Mouse (Mus musculus) embryonic facial prominence, embryonic 15.5 days (tissue): ENCODE data around the gene Cers6. TPM values are rescaled to one million over a fixed set of nuclear protein-coding genes. Genes with fewer than 3 reads are reported as not detected.
A peak's percentile ranks its signal among the peaks of the same experiment; 100 is the strongest.

Experiments used
- ATAC-seq: fragments of 200-750 bp; cut with Nextera tagmentation; 2 replicates; pipeline ENCODE4 v1.8.0; 2017; ENCODE audit warnings: low read depth, moderate TSS enrichment; ENCODE audit not compliant: insufficient number of reproducible peaks, low FRiP score, low TSS enrichment
- H3K27ac ChIP-seq: fragments of 300-500 bp; sonication (generic); replicated peaks from 2 replicates; pipeline ENCODE4 v1.5.1; 2015; ENCODE audit warnings: mild to moderate bottlenecking, inconsistent platforms
- H3K27me3 ChIP-seq: fragments of 300-500 bp; sonication (generic); 2 replicates; pipeline ENCODE4 v1.6.1; 2015; ENCODE audit warnings: inconsistent platforms
- H3K36me3 ChIP-seq: fragments of 300-500 bp; sonication (generic); 2 replicates; pipeline ENCODE4 v1.6.1; 2015; ENCODE audit warnings: mild to moderate bottlenecking, inconsistent platforms
- H3K4me1 ChIP-seq: fragments of 300-500 bp; sonication (generic); 2 replicates; pipeline ENCODE4 v1.6.1; 2015; ENCODE audit warnings: inconsistent platforms
- H3K4me2 ChIP-seq: fragments of 300-500 bp; sonication (generic); replicated peaks from 2 replicates; pipeline ENCODE4 v1.6.1; 2015; ENCODE audit warnings: mild to moderate bottlenecking, inconsistent platforms
- H3K4me3 ChIP-seq: fragments of 300-500 bp; sonication (generic); replicated peaks from 2 replicates; pipeline ENCODE4 v1.5.1; 2015; ENCODE audit warnings: mild to moderate bottlenecking, inconsistent platforms
- H3K9ac ChIP-seq: fragments of 300-500 bp; sonication (generic); 2 replicates; pipeline ENCODE4 v1.6.1; 2015; ENCODE audit warnings: inconsistent platforms
- H3K9me3 ChIP-seq: fragments of 300-500 bp; sonication (generic); replicated peaks from 2 replicates; pipeline ENCODE4 v1.6.1; 2016; ENCODE audit warnings: inconsistent platforms
- WGBS: fragments of 180-500 bp; shearing (Covaris S2); methylation state at CpG from one replicate; pipeline ENCODE4 v1.1.7; 2015; 5-methylcytosine and 5-hydroxymethylcytosine counted together
- polyA plus RNA-seq: library from polyadenylated mRNA; unstranded; fragments of >200 nt; fragmentation: Nextera tagmentation; extraction: Ambion mirVana; gene quantifications from 2 replicates; pipeline ENCODE4 v1.2.1, GENCODE M21; 2015

Gene Cers6
- polyA plus RNA-seq, 1 experiment from 2014 or later = 34.3 TPM

GRCm38 (mm10) chr2:68885766-68886496 is 24.7 kb downstream of the Cers6 start:
- Histone ChIP-seq H3K36me3 (no peaks in the 10 kb centered on the region), H3K4me1 (peaks cover 20% of the 10 kb centered on the region), H3K4me3 (no peak overlapping the region), H3K27ac (peak overlapping the region; percentile 44; the same call in 1 of the 2 replicates), H3K27me3 (no peaks in the 10 kb centered on the region), H3K4me2 (no peak overlapping the region), H3K9me3 (no peaks in the 10 kb centered on the region), H3K9ac (no peak overlapping the region)
- peak; percentile 54 for ATAC-seq
- 15% methylated on average over 4 of the region's 4 CpGs for WGBS

DNA sequence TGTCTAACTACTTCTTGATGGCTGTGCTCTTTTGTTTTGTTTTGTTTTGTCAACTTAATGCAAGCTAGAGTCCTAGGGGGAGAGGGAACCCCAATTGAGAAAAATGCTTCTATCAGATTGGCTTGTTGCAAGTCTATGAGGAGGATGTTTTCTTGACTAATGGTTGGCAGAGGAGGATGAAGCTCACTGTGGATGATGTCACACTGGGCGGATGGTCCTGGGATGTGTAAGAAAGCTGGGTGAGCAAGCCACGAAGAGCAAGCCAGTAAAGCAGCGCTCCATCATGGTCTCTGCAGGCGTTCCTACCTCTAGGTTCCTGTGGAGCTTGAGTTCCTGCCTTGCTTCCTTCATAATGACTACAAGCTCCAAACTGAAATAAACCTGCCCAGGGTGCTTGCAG is 25.4 kb downstream of the Cers6 start:
- ATAC-seq = no peak
- no peak overlapping the region for H3K4me3 ChIP-seq
- no peak overlapping the region for H3K9ac ChIP-seq
- WGBS = 88% methylated on average over 4 of the region's 4 CpGs
- H3K36me3 ChIP-seq = no peaks in the 10 kb centered on the region
- H3K27me3 ChIP-seq = no peaks in the 10 kb centered on the region
- peaks cover 20% of the 10 kb centered on the region for H3K4me1 ChIP-seq
- no peaks in the 10 kb centered on the region for H3K9me3 ChIP-seq
- H3K4me2 ChIP-seq = no peak overlapping the region
- no peak overlapping the region for H3K27ac ChIP-seq

DNA sequence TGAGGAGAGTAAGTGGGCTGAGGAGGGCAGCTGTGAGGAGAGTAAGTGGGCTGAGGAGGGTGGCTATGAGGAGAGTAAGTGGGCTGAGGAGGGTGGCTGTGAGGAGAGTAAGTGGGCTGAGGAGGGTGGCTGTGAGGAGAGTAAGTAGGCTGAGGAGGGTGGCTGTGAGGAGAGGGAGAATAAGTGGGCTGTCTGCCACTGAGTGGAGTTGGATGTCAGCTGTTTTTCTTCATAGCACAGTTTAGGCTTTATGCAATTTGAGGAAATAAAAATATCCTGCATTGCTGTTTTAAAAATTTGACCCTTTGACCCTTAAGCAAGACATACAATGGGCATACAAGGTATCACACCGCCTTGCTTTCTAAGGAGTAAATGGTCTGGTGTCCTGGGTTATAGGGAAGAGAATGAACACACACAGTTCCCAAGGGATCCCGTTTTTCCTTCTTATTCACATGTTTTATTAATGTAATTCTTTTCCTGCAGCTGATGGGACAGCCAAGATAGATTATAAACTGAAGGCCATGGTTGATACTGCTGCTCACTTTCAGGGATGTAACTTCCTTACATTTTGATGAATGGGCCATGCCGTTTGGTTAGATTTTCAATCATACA is 27.0 kb downstream of the Cers6 start:
- no peaks in the 10 kb centered on the region for H3K9me3 ChIP-seq
- no peaks in the 10 kb centered on the region for H3K36me3 ChIP-seq
- H3K4me3 ChIP-seq = no peak overlapping the region
- no peaks in the 10 kb centered on the region for H3K27me3 ChIP-seq
- H3K27ac ChIP-seq = no peak overlapping the region
- no peak overlapping the region for H3K9ac ChIP-seq
- no peak overlapping the region for H3K4me2 ChIP-seq
- 69% methylated on average over 3 of the region's 3 CpGs for WGBS
- ATAC-seq = no peak
- peaks cover 20% of the 10 kb centered on the region for H3K4me1 ChIP-seq

- Histone ChIP-seq H3K4me2 (no peak overlapping the region), H3K4me1 (peaks cover 16% of the 10 kb centered on the region), H3K36me3 (no peaks in the 10 kb centered on the region), H3K4me3 (no peak overlapping the region), H3K9me3 (no peaks in the 10 kb centered on the region), H3K27ac (no peak overlapping the region), H3K27me3 (no peaks in the 10 kb centered on the region), H3K9ac (no peak overlapping the region)
- ATAC-seq = no peak
- WGBS = 74% methylated on average over 5 of the region's 5 CpGs
These were observed 28.5 kb downstream of the Cers6 start for GRCm38 (mm10) chr2:68889661-68890170.

GRCm38 (mm10) chr2:68892476-68892875 is 31.2 kb downstream of the Cers6 start:
- Histone ChIP-seq H3K36me3 (no peaks in the 10 kb centered on the region), H3K4me3 (no peak overlapping the region), H3K9me3 (no peaks in the 10 kb centered on the region), H3K4me2 (no peak overlapping the region), H3K27me3 (no peaks in the 10 kb centered on the region), H3K27ac (no peak overlapping the region), H3K4me1 (no peaks in the 10 kb centered on the region), H3K9ac (no peak overlapping the region)
- 90% methylated on average over 4 of the region's 4 CpGs for WGBS
- no peak for ATAC-seq

- no peak overlapping the region for H3K27ac ChIP-seq
- no peak overlapping the region for H3K4me2 ChIP-seq
- H3K36me3 ChIP-seq = no peaks in the 10 kb centered on the region
- H3K9me3 ChIP-seq = no peaks in the 10 kb centered on the region
- WGBS = 67% methylated on average over 10 of the region's 10 CpGs
- no peaks in the 10 kb centered on the region for H3K27me3 ChIP-seq
- ATAC-seq = 0 out of 2 replicates have a peak, but pooled peaks have one; percentile 24
- H3K4me1 ChIP-seq = no peaks in the 10 kb centered on the region
- no peak overlapping the region for H3K9ac ChIP-seq
- no peak overlapping the region for H3K4me3 ChIP-seq
These were observed 34.0 kb downstream of the Cers6 start for GRCm38 (mm10) chr2:68895044-68895764.

GRCm38 (mm10) chr2:68896196-68896595 is 35.0 kb downstream of the Cers6 start:
- Histone ChIP-seq H3K36me3 (no peaks in the 10 kb centered on the region), H3K27ac (no peak overlapping the region), H3K4me3 (no peak overlapping the region), H3K4me2 (no peak overlapping the region), H3K9ac (no peak overlapping the region), H3K27me3 (no peaks in the 10 kb centered on the region), H3K4me1 (0 out of 2 replicates have a peak, but pooled peaks cover 3% of the 10 kb centered on the region), H3K9me3 (no peaks in the 10 kb centered on the region)
- WGBS = 55% methylated on average over 4 of the region's 4 CpGs
- no peak for ATAC-seq

DNA sequence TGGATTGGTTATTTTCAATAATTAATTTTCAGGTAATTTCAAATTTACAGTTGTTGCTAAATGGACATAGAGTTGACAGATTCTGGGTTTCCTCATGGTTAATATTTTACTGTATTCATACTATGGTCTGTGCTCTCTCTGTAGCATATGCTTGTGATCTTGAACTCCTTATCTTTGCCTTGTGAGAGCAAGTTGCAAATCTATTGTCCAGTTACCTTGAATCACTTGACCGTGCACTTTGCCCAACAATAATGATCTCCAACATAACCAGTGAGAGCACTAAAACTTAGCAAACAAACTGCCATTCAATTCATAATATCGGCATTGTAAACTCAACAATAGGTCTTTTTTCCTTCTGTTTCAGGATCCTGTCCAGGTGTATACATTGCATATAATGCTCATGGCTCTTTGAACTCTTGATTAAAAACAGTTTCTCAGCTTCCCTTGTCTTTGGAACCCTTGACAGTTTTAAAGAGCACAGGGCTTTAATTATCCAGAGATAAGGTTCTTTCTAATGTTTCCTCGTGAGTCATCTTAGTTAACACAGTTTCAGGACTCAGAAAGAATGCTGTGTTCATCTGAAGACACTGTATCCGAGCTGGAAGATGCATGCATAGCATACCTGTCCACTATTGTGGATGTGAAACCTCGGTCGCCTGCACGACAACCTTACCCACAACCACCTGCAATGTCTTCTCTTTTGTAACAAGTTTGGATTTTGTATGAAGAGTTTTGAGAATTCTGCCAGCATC is 38.7 kb downstream of the Cers6 start:
- WGBS = 81% methylated on average over 7 of the region's 7 CpGs
- no peak for ATAC-seq

DNA sequence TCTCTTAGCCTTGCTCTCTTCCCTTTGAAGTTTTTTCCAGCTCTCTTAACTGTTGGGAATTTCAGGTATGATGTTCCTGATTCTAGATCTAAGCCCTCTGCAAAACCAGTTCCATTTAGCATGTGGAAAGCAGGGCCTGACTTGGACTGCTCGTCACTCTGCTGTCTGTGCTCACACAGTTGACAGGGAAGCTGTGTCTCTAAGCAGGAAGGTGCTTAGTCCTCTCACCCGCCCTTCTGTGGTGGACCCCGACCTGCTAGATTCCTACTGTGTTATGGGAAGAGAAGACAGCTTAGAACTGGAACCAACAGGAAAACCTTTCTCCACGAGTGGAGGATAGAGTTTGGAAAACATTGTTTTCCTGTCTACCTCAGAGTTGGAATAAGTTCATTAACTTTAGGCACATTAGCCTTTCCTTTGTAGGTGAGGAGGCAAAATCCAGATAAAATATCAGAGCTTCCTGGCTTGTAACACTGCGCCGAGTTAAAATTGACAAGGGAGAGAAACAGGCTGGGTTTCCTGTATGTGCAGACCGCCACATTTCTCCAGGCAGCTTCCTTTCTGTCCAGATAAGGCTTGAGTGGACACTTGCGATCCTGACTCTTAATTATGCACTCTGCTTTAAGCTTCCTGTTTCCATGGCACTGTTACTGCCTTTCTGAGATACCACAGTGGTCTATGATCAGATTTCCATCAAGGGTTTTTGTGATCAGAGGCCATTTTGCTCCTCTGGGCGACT is 39.6 kb downstream of the Cers6 start:
- H3K27ac ChIP-seq = no peak overlapping the region
- H3K36me3 ChIP-seq = no peaks in the 10 kb centered on the region
- H3K9ac ChIP-seq = no peak overlapping the region
- H3K9me3 ChIP-seq = no peaks in the 10 kb centered on the region
- H3K27me3 ChIP-seq = no peaks in the 10 kb centered on the region
- no peak overlapping the region for H3K4me3 ChIP-seq
- WGBS = 70% methylated on average over 9 of the region's 9 CpGs
- ATAC-seq = no peak
- no peak overlapping the region for H3K4me2 ChIP-seq
- H3K4me1 ChIP-seq = 0 out of 2 replicates have a peak, but pooled peaks cover 3% of the 10 kb centered on the region

More for the DNA sequence above, 38.7 kb downstream of the Cers6 start:
- no peak overlapping the region for H3K9ac ChIP-seq
- H3K4me3 ChIP-seq = no peak overlapping the region
- H3K9me3 ChIP-seq = no peaks in the 10 kb centered on the region
- H3K4me1 ChIP-seq = 0 out of 2 replicates have a peak, but pooled peaks cover 3% of the 10 kb centered on the region
- H3K36me3 ChIP-seq = no peaks in the 10 kb centered on the region
- H3K27me3 ChIP-seq = no peaks in the 10 kb centered on the region
- no peak overlapping the region for H3K4me2 ChIP-seq
- H3K27ac ChIP-seq = no peak overlapping the region

- ATAC-seq = no peak
- Histone ChIP-seq H3K4me2 (no peak overlapping the region), H3K9ac (no peak overlapping the region), H3K27me3 (no peaks in the 10 kb centered on the region), H3K4me1 (0 out of 2 replicates have a peak, but pooled peaks cover 3% of the 10 kb centered on the region), H3K27ac (no peak overlapping the region), H3K36me3 (no peaks in the 10 kb centered on the region), H3K9me3 (no peaks in the 10 kb centered on the region), H3K4me3 (no peak overlapping the region)
- WGBS = 88% methylated on average over 2 of the region's 2 CpGs
These were observed 40.5 kb downstream of the Cers6 start for GRCm38 (mm10) chr2:68901708-68902107.
